Mouse (Mus musculus): ENCODE data around the gene Gigyf2.

Gene Gigyf2

DNA sequence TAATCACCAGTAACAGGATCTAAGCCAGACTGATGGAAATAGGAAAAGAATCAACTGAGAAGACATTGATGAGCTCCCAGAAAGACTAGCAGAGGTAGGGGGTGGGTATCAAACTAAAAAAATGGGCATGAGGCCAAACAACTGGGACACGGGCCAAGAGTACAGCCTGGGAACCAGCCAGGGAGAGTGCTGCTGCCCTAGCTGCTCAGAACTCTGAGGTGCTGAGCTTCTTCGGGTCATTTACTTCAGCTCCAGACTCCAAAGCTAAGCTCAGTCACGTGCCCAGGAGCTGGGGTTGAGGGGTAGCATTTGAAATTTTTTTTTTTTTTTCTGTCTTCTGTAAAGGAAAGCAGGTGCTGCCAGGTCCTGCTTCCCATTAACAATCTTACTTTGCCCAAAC lies 10.1 kb upstream of the Gigyf2 start:
- DNase-seq (ENCODE audit: low spot score in 2 of 2), result peak; percentile 28 to 51

DNA sequence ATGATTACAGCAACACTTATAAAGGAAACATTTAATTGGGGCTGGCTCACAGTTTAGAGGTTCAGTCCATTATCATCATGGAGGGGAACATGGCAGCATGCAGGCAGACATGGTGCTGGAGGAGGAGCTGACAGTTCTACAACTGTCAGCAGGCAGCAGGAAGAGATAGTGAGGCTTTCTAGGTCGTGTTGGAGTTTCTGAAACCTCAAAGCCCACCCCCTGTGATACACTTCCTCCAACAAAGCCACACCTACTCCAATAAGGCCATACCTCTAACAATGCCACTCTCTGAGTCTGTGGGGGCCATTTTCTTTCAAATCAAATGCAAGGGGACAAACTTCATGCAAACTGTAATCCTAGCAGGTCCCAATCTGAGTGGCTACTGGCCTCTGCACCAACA lies 5.7 kb upstream of the Gigyf2 start:
- no peak for DNase-seq (ENCODE audit: low spot score in 2 of 2)

DNA sequence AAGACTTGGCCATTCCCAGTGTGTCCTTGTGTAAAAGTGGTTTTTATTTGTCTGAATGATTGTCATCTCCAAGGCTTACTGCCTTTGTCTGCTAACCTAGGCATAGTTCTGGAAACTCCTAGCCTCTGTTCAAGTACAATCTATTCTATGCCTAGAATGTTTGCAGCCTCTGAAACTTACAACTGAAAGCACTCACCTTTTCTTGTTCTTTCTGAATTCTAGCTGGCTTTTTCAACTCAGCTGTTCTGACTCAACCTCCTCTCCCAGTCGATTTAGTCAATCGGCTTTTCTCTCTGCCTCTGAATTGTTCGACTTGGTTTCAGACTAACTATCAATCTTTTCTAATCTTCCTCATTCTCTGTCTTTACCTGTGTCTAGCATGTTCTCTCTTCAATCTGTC lies 4.0 kb upstream of the Gigyf2 start:
- DNase-seq (ENCODE audit: low spot score in 2 of 2), result no peak

DNA sequence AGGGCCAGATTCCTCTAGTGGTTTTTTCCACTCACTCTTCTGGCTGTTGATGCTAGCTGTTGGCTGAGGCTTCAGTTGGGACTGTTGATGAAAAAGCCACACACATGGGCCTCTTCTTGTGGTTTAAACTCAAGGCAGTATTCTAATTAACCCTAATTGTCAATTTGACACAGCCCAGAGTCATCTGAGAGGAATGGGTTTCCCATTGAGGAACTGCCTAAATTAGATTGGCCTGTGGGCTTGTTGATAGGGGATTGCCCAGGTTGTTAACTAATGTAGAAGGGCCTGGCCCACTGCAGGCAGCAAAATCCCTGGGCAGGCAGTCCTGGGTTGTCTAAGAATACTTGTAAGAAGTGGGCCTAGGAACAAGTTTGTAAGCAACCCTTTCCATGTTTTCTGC lies 2.1 kb upstream of the Gigyf2 start:
- DNase-seq (ENCODE audit: low spot score in 2 of 2), result no peak

DNA sequence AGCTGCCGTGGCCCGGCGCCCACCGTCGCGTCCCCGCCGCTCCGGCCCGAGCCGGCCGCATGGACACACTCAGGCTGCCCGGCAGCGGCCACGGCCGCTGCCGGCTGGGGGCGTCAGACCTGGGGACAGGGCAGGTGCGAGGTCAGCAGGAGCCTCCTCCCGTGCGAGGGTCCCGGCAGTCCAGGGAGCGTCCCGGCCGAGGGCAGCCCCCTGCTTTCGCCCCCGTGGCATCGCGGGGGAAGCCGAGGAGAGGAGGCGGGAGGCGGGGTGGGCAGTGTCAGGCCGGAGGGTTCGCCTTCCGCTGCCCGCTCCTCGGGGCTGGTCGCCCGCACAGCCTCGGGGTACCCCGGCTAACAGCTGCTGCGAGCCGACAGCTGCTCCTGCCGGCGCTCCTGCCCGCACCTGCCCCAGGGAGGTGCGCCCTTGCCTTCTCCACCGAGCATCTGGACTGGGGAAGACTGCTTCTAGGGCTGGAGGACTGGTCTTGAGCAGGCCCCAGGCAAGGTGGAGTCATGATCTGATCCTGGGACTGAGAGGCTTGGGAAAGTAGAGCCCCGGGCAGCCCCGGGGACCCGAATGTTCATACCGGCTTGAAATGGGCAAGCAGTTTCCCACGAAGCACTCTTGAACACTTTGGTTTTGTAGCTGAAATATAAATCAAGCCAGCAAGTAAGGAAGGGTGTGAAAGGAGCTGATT lies 515 bp downstream of the Gigyf2 start:
- peak in 1 of 2 experiments; percentile 35 for DNase-seq (ENCODE audit: low spot score in 2 of 2)

DNA sequence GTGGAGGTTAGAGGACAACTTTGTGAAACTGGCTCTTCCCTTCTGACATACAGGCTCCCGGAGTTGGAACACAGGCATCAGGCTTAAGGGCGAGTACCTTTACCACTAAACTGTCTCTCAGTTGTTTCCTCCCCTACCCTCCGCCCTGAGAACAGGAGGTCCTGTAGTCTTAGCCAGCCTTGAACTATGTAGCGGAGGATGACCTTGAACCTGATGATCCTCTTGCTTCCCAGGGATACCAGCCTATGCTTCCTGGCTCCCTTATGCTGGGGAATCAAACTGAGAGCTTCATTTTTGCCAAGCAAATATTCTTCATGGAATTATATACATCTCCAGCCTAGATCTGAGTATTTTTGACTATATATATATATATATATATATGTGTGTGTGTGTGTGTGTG lies 5.0 kb downstream of the Gigyf2 start:
- no peak for DNase-seq (ENCODE audit: low spot score in 2 of 2)

DNA sequence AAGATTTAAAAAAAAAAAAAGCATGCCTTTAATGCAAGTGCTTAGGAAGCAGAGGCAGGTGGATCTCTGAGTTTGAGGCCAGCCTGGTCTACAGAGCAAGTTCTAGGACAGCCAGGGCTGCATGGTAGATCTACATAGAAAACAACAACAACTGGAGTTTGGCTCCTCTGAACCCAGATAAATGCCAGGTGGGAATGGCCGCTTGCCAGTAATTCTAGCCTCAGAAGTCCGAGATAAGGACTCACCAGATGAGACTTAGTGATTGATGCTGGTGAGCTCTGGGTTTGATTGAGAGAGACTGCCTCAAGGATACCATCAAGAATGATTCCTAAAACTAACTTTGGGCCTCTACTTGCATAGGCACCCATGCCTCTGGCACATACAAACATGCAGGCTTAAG lies 23.8 kb downstream of the Gigyf2 start:
- DNase-seq (ENCODE audit: low spot score in 2 of 2), result no peak

DNA sequence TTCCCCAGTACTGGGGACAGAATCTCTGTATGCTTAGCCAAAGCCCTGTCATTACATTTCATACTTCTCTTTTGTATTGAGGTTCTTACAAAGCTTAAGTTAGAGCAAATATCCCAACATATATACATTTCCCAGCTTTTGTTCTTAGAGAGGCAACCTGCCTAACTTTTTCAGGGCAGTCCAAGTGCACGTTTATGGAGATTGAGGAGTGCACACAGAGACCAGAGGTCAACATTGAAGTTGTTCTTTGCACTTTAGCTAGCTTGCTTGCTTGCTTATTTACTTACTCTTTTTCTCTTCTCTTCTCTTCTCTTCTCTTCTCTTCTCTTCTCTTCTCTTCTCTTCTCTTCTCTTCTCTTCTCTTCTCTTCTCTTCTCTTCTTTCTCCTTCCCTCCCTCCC lies 33.5 kb downstream of the Gigyf2 start:
- no peak for DNase-seq (ENCODE audit: low spot score in 2 of 2)

DNA sequence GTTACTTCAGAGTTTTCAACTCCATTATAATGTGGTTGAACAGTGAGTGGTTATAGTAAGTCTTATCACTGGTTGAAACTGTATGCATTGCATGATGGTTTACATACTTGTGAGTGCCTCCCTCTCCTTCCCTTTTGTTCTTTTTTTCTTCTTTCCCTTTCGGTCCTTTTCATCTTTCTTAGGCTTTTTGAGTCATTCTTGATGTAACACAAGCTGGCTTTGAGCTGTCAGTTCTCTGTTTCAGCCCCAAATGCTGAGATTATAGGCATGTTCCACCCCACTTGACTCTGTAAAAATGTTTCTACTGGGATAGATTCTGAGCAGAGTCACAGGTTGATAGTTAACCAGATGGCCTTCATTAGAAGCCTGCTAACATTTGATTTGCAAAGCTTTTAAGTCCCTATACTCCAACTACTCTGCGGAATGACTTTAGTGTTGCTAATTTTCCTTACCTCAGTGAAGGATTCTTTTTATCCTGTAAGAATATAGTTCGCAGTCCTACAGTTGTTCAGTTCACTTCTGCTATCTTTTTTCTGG lies 51.3 kb downstream of the Gigyf2 start:
- DNase-seq (ENCODE audit: low spot score in 2 of 2), result no peak

DNA sequence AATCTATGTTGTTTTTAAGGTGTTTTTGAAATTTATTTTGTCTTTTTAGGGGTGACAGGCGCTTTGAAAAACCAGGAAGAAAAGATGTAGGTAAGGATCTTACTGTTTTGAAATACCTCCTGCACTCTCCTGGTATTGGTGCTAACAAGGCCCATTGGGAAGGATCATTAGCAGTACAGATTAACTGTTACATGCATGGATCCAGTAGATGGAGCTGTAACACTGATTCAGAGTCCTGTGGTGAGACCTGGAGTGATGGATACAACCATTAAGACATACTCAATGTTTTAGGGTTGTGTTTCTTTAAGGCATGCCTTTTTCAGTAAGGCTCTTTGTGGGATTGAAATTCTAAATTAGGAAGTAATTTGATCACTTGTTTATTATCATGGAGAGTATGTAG lies 53.1 kb downstream of the Gigyf2 start:
- no peak for DNase-seq (ENCODE audit: low spot score in 2 of 2)

DNA sequence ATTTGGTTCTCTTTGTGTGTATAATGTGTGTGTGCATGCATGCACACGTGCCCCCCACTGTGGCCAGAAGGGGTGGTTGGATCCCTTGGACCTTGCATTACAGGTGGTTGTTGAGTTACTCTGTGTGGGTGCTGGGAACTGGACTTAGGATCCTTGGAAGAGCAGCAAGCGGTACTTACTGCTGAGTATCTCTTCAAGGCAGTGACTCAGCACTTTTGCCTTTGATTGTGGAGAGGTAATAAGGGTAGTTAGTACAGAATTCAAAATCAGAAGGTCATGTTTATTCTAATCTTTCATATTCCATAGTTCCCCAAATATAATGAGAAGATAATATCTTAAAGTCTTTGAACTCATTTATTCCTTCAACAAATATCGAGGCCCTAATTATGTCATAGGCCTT lies 54.4 kb downstream of the Gigyf2 start:
- no peak for DNase-seq (ENCODE audit: low spot score in 2 of 2)

DNA sequence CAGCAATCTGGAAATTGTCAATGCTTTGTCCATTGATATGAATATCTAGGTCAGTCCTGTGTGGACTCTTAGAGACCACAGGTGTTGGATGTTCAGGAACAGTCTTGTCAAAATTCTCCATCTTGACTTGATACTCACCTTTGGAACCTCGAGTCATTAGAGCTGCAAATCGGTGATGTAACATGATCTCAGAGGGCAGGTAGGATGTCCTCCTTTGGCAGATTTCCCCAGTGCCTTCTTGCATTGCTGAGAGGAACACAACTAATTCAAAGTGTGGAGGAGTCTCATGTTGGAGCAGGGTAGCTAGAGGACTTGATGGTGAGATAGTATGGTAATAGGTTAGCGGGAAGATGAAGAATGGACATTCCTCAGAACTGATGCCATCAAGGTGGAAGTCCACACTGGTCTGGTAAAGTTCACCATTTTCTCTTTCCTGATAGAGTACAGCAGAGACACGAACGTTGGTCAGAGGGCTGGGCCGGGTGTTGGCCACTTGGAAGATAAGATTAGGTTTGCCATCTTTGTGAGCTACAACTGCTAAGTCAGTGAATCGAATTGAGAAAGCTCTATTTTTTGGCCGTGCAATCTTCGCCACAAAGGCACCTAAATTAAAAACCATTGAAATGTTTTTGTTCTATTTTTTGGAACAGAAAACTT lies 59.8 kb downstream of the Gigyf2 start:
- DNase-seq (ENCODE audit: low spot score in 2 of 2), result no peak

DNA sequence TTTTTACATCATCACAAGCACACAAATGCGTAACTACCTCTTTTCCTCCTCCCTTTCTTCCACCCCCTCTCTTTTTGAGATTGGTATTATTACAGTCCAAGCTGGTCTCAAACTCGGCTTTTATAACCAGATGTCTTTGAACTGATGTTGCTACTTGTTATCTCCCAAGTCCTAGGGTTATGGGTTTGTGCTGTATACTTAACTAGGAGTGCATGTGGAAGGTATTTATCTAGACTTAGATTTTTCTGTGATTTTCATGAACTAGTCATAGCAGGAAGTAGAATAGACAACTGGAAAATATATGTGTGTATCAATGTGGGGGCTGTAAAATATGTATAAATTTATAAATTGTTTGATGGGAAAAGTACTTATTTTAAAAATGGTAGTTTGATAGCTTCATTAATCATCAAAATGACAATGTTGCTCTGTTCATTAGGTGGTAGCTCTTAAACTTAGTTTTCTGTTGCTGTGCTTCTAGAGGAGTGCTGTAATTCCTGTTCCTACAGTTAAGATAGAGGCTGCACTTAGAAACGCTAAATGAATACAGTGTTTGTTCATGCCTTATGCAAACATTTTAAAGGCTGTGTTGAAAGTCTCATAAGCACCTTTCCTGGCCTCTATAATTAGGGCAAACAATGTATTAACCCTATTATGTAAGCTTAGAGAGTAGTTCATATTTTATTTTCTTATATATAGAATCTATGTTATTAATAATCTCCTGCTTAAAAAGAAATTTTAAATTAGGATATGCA lies 66.8 kb downstream of the Gigyf2 start:
- no peak for DNase-seq (ENCODE audit: low spot score in 2 of 2)

DNA sequence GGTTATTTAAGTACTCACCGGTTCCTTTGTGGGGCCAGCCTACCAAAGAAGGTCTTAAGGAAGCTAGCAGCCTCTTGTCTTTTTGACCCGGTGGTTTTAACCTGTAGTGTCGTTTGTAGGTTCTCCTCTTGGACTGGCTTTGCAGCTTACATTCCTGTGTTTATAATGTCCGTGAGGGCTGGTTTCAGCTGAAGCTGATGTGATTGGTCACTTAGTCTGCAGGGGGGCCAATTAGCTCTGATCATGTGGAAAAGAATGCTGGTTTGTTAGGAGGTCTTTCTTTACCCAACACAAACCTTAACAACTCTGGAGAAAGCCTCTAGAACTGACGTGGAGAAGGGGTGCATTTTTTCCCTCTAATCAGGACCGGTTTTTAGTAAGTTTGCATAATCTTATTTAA lies 67.8 kb downstream of the Gigyf2 start, which contains the start of gene Kcnj13:
Gene Kcnj13, minus strand, starts transcription at position 136 of the 400 bp plus-strand sequence.
- DNase-seq (ENCODE audit: low spot score in 2 of 2), result no peak

DNA sequence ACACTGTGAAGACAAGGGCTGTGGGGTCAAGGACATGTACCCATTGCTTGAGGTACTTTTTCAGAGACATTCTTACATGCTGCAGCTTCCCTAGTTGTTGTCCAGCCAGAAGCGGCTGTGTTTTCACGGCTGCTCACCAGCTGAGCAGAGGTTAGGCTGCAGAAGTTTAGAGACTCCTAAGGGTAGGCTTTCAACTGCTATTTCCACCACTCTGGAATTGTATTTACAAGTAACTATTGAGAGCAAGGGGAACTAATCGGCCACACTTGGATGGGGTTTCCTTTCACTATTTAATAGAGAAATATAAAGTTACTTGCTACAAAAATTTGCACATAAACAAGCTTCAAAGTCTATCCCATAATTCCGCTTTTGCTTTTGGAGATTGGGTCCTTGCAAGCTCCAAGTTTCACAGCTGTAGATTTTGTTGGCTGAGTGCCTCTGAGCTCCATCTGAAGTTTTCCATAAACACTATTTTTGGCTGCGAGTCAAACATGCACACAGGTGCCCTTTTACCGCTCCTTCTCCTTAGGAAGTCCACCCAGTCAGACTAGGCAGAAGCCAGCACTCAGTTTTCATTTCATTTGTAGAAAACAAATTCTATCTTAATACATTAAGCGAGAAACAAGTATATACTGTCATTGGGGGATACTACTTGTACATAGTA lies 70.3 kb downstream of the Gigyf2 start:
- DNase-seq (ENCODE audit: low spot score in 2 of 2), result no peak

DNA sequence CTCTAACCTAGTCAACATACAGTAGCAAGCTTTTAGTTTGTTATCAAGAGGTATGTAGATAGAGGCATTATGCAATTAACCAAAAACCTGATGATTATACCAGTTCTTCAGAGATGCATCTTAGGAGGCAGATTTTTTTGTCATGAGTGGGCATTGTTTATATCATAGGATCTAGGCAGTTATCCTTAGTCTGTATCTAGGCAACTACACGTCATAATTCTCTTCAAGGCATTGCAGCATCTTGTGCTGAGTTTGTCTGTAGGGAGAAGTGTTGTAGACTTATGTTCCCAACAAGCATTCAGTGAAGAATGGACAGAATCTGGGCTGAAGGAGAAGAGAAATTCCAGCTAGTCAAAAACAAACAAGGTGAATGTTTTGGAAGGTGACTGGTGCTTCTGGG lies 77.9 kb downstream of the Gigyf2 start:
- DNase-seq (ENCODE audit: low spot score in 2 of 2), result no peak

DNA sequence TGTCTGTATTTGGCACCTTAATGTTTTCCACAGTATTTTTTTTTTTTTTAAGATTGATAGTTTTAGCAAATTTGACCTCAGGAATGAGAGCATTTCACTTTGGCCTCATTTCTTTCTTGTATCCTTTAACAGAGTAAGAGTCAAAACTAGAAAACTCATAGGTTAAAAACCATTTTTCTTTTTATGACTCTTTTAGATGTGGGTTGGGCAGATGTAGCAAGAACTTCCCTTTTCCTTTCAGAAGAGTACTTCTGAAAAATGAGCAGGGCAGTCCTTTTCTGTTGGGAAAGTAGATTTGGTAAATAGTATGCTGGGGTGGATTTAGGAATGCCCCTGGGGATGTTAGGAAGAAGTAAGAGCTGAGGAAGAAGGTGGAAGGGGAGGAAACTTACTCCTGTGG lies 79.2 kb downstream of the Gigyf2 start:
- DNase-seq (ENCODE audit: low spot score in 2 of 2), result no peak

DNA sequence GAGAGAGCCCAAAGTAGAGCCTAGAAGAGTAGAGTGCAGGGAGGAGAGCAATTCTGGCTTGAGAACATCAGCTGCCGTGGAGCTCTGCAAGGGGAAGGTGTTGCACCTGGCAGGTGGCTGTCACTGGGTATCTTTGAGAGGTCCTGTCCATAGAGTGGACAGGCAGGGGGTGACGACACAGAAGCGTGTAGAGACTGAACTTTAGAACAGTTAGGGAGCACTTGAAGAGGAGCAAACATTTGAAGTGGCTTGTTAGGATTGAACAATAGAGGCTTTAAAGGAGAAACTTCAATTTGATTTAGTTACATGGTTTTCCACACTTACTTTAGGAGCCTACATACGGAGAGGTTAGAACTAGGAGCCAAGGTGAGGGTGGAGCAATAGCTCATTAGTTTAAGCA lies 82.6 kb downstream of the Gigyf2 start:
- no peak for DNase-seq (ENCODE audit: low spot score in 2 of 2)

DNA sequence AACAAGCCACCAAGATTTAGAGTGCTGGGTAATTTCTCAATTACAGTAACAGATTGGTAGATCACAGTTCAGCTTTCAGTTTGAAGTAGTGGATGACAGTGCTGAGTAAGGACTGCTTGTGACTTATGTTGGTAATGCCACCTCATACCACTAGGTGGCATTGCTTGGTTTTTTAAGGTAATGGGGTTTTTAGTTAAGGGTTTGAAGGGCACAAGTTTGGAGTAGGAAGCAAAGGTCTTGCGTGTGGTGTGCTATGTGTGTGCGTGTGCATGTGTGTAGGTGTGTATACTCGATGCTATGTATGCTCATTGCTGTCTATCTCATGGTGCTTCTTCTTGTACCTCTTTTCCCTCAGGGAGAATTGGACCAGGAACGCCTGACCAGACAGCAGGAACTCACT lies 91.9 kb downstream of the Gigyf2 start:
- peak in 1 of 2 experiments; percentile 22 for DNase-seq (ENCODE audit: low spot score in 2 of 2)

DNA sequence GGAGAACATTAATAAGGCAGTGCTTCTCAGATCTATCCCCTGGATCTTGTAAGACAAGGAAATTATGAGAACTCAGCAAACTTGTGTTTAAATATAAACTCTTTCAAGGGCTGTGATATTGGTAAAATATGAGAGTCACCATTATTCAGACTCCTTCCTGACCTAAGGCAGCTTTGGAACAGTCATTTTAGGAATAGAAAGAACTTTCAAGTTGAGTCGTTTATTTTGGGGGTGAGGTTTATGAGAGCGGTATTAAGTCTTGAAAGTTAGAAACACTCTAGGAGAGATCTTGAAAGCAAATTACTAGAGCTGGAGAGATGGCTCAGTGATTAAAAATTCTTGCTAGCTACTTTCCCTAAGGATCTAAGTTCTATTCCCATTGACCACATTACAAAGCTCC lies 108.3 kb downstream of the Gigyf2 start:
- no peak for DNase-seq (ENCODE audit: low spot score in 2 of 2)

DNA sequence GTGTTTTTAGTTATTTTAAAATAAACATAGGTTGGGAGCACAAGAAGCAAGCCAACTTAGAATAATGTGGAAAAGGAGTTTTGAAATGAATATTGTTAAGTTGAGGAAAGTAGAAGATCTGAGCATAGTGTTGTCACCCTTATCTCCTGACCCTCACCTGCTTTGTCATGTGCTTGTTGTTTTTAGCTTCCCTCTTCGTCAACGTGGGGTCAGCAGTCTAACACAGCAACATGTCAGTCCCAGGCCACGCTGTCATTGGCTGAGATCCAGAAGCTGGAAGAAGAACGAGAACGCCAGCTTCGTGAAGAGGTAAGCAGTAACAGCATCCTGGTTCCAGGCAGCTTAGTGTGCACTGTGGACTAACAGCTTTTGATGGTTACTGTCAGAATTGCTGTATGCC lies 109.8 kb downstream of the Gigyf2 start:
- DNase-seq (ENCODE audit: low spot score in 2 of 2), result no peak
